In the genomic region with DNA sequence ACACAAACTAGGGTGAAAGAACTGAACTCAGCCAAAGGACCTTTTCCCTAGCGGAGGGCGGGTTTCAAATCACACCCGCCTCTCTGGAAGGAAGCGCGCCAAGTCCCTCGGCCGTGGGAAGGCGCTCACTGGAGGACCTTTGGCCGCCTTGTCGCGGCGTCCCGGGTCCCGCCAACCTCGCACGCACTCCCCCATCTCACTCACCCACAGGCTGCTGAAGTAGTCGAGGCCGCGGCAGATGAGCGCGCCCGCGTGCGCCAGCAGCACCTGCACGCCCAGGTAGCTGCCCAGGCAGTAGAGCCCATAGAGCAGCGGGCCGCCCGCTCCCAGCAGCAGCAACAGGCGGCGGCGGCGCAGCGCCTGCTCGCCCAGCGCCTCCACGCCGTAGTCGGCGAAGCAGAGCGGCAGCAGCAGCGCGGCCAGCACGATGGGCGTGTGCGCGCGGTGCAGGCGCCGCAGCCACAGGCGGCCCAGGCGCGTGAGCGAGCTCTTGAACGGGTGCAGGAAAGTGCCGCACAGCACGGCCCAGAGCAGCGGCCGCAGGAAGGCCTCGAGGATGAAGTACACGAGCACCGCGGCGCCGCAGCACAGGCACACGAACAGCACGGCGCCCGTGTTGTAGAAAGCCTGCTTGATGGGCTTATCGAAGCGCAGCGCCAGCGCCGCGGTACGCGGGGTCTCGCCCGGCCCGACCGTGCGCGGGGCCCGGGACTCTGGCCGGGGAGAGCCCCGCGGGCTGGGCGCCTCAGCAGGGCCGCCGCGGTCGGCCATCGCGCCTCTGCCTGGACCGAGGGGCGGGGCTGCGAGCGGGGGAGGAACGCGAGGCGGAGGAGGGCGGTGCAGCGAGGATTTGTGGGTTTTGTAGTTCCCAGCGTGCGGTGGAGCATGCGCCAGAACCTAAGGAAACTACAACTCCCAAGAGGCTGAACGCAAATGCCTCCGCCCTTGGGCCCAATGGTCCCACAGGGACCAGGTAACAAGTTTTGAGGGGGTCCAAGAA, we compare ENCODE assay signal across 1 mouse cellular context.
TF ChIP-seq lines count a peak whose summit lies in the region.

A gene (minus strand): TSS at position 797 of the 1,000 bp plus-strand sequence.

TF ChIP-seq in myocyte, 11 proteins besides CTCF, POLR2A, EP300 and RAD21 (continued from another document):
- TF ChIP-seq TCF12 (IDR thresholded peaks at IDR 0.05; ENCODE audit: insufficient read depth, poor library complexity, severe bottlenecking), result no peak
- no peak for TF ChIP-seq E2F4 (IDR thresholded peaks at IDR 0.05; ENCODE audit: insufficient read depth)
- no peak for TF ChIP-seq SRF (IDR thresholded peaks at IDR 0.05; ENCODE audit: control insufficient read depth, insufficient read length, low read depth)
- TF ChIP-seq POLR2AphosphoS2 (IDR thresholded peaks at IDR 0.05; ENCODE audit: insufficient read length, low read depth), result peak; percentile 61
TF ChIP-seq in myocyte: peak in this region for 4.
